Mouse (Mus musculus) ES-E14 (cell line): ENCODE data around the gene Hist1h2an. TPM values are rescaled to one million over a fixed set of nuclear protein-coding genes. Genes with fewer than 3 reads are reported as not detected.
A peak's percentile ranks its signal among the peaks of the same experiment; 100 is the strongest.
"Not testable (repeated sequence)": the region's sequence is repeated elsewhere in the genome, so short reads cannot be mapped to it uniquely, and the experiment has no call there.

Experiments
- DNase-seq: peaks from one replicate; pipeline ENCODE4 v3.0.0-alpha.2; 2013; ENCODE audit warnings: low read depth, low spot score
- H3K27ac ChIP-seq: 2 replicates; pipeline ENCODE4 v1.5.1; 2012; ENCODE audit warnings: low read depth, mild to moderate bottlenecking, low read length, moderate library complexity, mixed read lengths; ENCODE audit not compliant: poor library complexity, insufficient read depth, severe bottlenecking
- H3K36me3 ChIP-seq: 2 replicates; pipeline ENCODE4 v1.6.1; 2012; ENCODE audit warnings: mild to moderate bottlenecking, low read length, moderate library complexity, mixed read lengths; ENCODE audit not compliant: control insufficient read depth, poor library complexity, insufficient read depth, severe bottlenecking
- H3K4me1 ChIP-seq, 2 experiments: fragments of 150-350 bp in 1 of 2; sonication (generic) in 1 of 2; 2 replicates each; pipeline ENCODE4 v1.6.1; 2012; ENCODE audit warnings: low read length in 2 of 2, mild to moderate bottlenecking in 1 of 2, mixed read lengths in 1 of 2; ENCODE audit not compliant: control insufficient read depth in 2 of 2, insufficient read depth in 2 of 2, poor library complexity in 1 of 2
- H3K4me3 ChIP-seq, 2 experiments: fragments of 150-350 bp in 1 of 2; sonication (generic) in 1 of 2; 2 replicates each; pipeline ENCODE4 v1.5.1; 2012; ENCODE audit warnings: low read length in 2 of 2, low read depth in 1 of 2, mild to moderate bottlenecking in 1 of 2, mixed read lengths in 1 of 2; ENCODE audit not compliant: insufficient read depth in 1 of 2, poor library complexity in 1 of 2, severe bottlenecking in 1 of 2
- H3K9ac ChIP-seq: 2 replicates; pipeline ENCODE4 v1.6.1; 2012; ENCODE audit warnings: low read depth, mild to moderate bottlenecking, low read length, mixed read lengths; ENCODE audit not compliant: poor library complexity, insufficient read depth, severe bottlenecking
- H3K9me3 ChIP-seq: fragments of 150-350 bp; sonication (generic); 2 replicates; pipeline ENCODE4 v1.6.1; 2012; ENCODE audit warnings: low read depth, mild to moderate bottlenecking, low read length; ENCODE audit not compliant: control insufficient read depth, insufficient read depth
- CHD2 ChIP-seq: IDR thresholded peaks from 2 replicates; pipeline ENCODE4 v1.6.1; 2014; ENCODE audit warnings: mild to moderate bottlenecking, low read depth, low read length, inconsistent platforms
- HCFC1 ChIP-seq: IDR thresholded peaks from 2 replicates; pipeline ENCODE4 v1.6.1; 2012; ENCODE audit warnings: low read length, inconsistent platforms, borderline replicate concordance; ENCODE audit not compliant: insufficient read depth
- MAFK ChIP-seq: IDR thresholded peaks from 2 replicates; pipeline ENCODE4 v1.6.1; 2014; ENCODE audit warnings: mild to moderate bottlenecking, low read depth, low read length, inconsistent platforms; ENCODE audit not compliant: insufficient read depth
- ZC3H11A ChIP-seq: IDR thresholded peaks from 2 replicates; pipeline ENCODE4 v1.6.1; 2012; ENCODE audit warnings: low read depth, mild to moderate bottlenecking, inconsistent platforms, low read length, borderline replicate concordance
- ZNF384 ChIP-seq: IDR thresholded peaks from 2 replicates; pipeline ENCODE4 v1.6.1; 2012; ENCODE audit warnings: low read depth, low read length, inconsistent platforms
- in situ Hi-C, 2 experiments: fragments of 600-800 bp; cut with MboI; formaldehyde crosslinking; loops; one replicate each; pipeline ENCODE4 v1.15.1; 2025; ENCODE audit warnings: low sequenced_read_pairs in 2 of 2, inconsistent platforms in 1 of 2; ENCODE audit not compliant: unreplicated experiment in 2 of 2
- total RNA-seq: library from RNA; depleted of rRNA; stranded (reverse); fragments of 300-350 nt; gene quantifications from 2 replicates; pipeline ENCODE4 v1.2.3, GENCODE M21; 2012

Hist1h2an gene
- total RNA-seq, 1 experiment = 657 TPM

GRCm38 (mm10) chr13:21782361-21783254 lies 4.4 kb downstream of the Hist1h2an start:
- peak overlapping the region; percentile 74 for H3K27ac ChIP-seq
- H3K4me3 ChIP-seq = peak overlapping the region; percentile 32 to 69
- H3K36me3 ChIP-seq, H3K9me3 ChIP-seq, in situ Hi-C loops, DNase-seq, H3K4me1 ChIP-seq: not testable (repeated sequence)
- TF ChIP-seq HCFC1 = 0 out of 2 replicates have a peak, but pooled peaks have one; percentile 16
- H3K9ac ChIP-seq = peak overlapping the region; percentile 79

- in situ Hi-C loops = no loop called here
- Histone ChIP-seq H3K9ac (no peak overlapping the region), H3K9me3 (no peaks in the 10 kb centered on the region), H3K27ac (no peak overlapping the region), H3K36me3 (no peaks in the 10 kb centered on the region), H3K4me3 (no peak overlapping the region), H3K4me1 (peaks cover 0 to 5% of the 10 kb centered on the region in 2 experiments; a peak in 1 of 4 replicates)
- DNase-seq = no peak
- TF ChIP-seq HCFC1 = no peak
- TF ChIP-seq ZNF384 = no peak
- no peak for TF ChIP-seq MAFK
- TF ChIP-seq CHD2 = no peak
- no peak for TF ChIP-seq ZC3H11A
These were observed 5.4 kb downstream of the Hist1h2an start for GRCm38 (mm10) chr13:21781639-21782038.

- no peaks in the 10 kb centered on the region for H3K36me3 ChIP-seq
- in situ Hi-C loops = no loop called here
- no peak overlapping the region for H3K9ac ChIP-seq
- TF ChIP-seq MAFK (no peak), ZNF384 (no peak), ZC3H11A (no peak), HCFC1 (no peak), CHD2 (no peak)
- H3K4me3 ChIP-seq = peak overlapping the region in 1 of 2 experiments; percentile 8; a peak in 2 of 4 replicates
- no peak overlapping the region for H3K27ac ChIP-seq
- no peak for DNase-seq
- no peaks in the 10 kb centered on the region for H3K9me3 ChIP-seq
- peaks cover 0 to 5% of the 10 kb centered on the region in 2 experiments; a peak in 1 of 4 replicates for H3K4me1 ChIP-seq
These were observed 5.9 kb downstream of the Hist1h2an start for GRCm38 (mm10) chr13:21781021-21781555.

- in situ Hi-C loops = no loop called here
- Histone ChIP-seq H3K9ac (peak within 1 kb of the TSS; percentile 82), H3K4me3 (peak within 1 kb of the TSS; percentile 55 to 68), H3K36me3 (no peaks in the 10 kb centered on the region), H3K9me3 (no peaks in the 10 kb centered on the region), H3K27ac (peak within 1 kb of the TSS; percentile 89), H3K4me1 (peaks cover 0 to 5% of the 10 kb centered on the region in 2 experiments; a peak in 1 of 4 replicates)
- TF ChIP-seq HCFC1 (no peak; the same call in 1 of the 2 replicates), ZC3H11A (no peak), ZNF384 (no peak), CHD2 (no peak; the same call in 1 of the 2 replicates), MAFK (no peak)
- peak; percentile 71 for DNase-seq
These were observed 7.0 kb downstream of the Hist1h2an start, which contains the start of gene Hist1h1b for GRCm38 (mm10) chr13:21779767-21780731. Gene Hist1h1b (minus strand): TSS chr13:21780625.
